Mouse (Mus musculus) CH12.LX (cell line): ENCODE measurements at regions not wholly inside any gene's neighbourhood (a gene's known extent, or its start where the extent isn't known, plus 50 kb on each side); places are given as distances from the start of the nearest gene placed in this dataset.

ENCODE experiments used
- DNase-seq: peaks from one replicate; pipeline ENCODE4 v3.0.0-alpha.2; 2013; ENCODE audit errors: extremely low read depth
- H3K27ac ChIP-seq: 2 replicates; pipeline ENCODE4 v1.5.1; 2012; ENCODE audit warnings: low read depth, mild to moderate bottlenecking, control low read depth, moderate library complexity; ENCODE audit not compliant: insufficient read depth
- H3K27me3 ChIP-seq: replicated peaks from 2 replicates; pipeline ENCODE3; 2012; ENCODE audit warnings: inconsistent platforms
- H3K36me3 ChIP-seq, 2 experiments: replicated peaks in 1 of 2; 2 replicates each; pipeline versions ENCODE3 to v1.6.1; 2012; ENCODE audit warnings: inconsistent platforms in 1 of 2, low read length in 1 of 2, mild to moderate bottlenecking in 1 of 2, mixed read lengths in 1 of 2, moderate library complexity in 1 of 2; ENCODE audit not compliant: control insufficient read depth in 1 of 2, insufficient read depth in 1 of 2
- H3K4me1 ChIP-seq, 2 experiments: 2 replicates each; pipeline ENCODE4 v1.6.1; 2012; ENCODE audit warnings: inconsistent platforms in 1 of 2, moderate library complexity in 1 of 2; ENCODE audit not compliant: insufficient read depth in 2 of 2, control insufficient read depth in 1 of 2
- H3K4me2 ChIP-seq: 2 replicates; pipeline ENCODE4 v1.6.1; 2012; ENCODE audit warnings: low read depth, mild to moderate bottlenecking, control low read depth; ENCODE audit not compliant: poor library complexity, insufficient read depth, severe bottlenecking
- H3K4me3 ChIP-seq, 3 experiments: fragments of 150-350 bp in 1 of 3; sonication (generic) in 1 of 3; replicated peaks in 1 of 3; 2 replicates each; pipeline versions ENCODE3 to v1.5.1; 2011 to 2012; ENCODE audit warnings: low read depth in 2 of 3, low read length in 2 of 3, mild to moderate bottlenecking in 2 of 3, moderate library complexity in 2 of 3, control low read depth in 1 of 3, improper control_type of control experiment in 1 of 3, inconsistent platforms in 1 of 3, mixed read lengths in 1 of 3; ENCODE audit not compliant: poor library complexity in 1 of 3
- H3K79me2 ChIP-seq: replicated peaks from 2 replicates; pipeline ENCODE4 v1.6.1; 2012; ENCODE audit warnings: mild to moderate bottlenecking, moderate library complexity; ENCODE audit not compliant: control insufficient read depth, poor library complexity, insufficient read depth, severe bottlenecking; ENCODE audit errors: extremely low read depth
- H3K9ac ChIP-seq: 2 replicates; pipeline ENCODE4 v1.6.1; 2012; ENCODE audit warnings: low read depth, mild to moderate bottlenecking, control low read depth, moderate library complexity; ENCODE audit not compliant: insufficient read depth
- H3K9me3 ChIP-seq: replicated peaks from 2 replicates; pipeline ENCODE3; 2012; ENCODE audit warnings: low read length, inconsistent platforms, mixed read lengths
- CHD2 ChIP-seq: IDR thresholded peaks from 2 replicates; pipeline ENCODE4 v1.6.1; 2011; ENCODE audit warnings: low read length, improper control_type of control experiment
- CTCF ChIP-seq, 2 experiments: IDR thresholded peaks in 1 of 2; conservative IDR thresholded peaks in 1 of 2; 2 replicates each; pipeline ENCODE4 v1.5.1; 2011 to 2012; ENCODE audit warnings: low read depth in 2 of 2, low read length in 2 of 2, improper control_type of control experiment in 1 of 2, inconsistent platforms in 1 of 2, mild to moderate bottlenecking in 1 of 2, moderate library complexity in 1 of 2
- E2F4 ChIP-seq: IDR thresholded peaks from 2 replicates; pipeline ENCODE4 v1.6.1; 2011; ENCODE audit warnings: low read depth, low read length, improper control_type of control experiment; ENCODE audit not compliant: insufficient replicate concordance
- HCFC1 ChIP-seq: IDR thresholded peaks from 2 replicates; pipeline ENCODE4 v1.6.1; 2012; ENCODE audit warnings: low read depth, mild to moderate bottlenecking, inconsistent platforms, low read length, improper control_type of control experiment
- JUN ChIP-seq: IDR thresholded peaks from 2 replicates; pipeline ENCODE4 v1.6.1; 2011; ENCODE audit warnings: low read depth, mild to moderate bottlenecking, low read length, improper control_type of control experiment, moderate library complexity; ENCODE audit not compliant: insufficient read depth
- JUND ChIP-seq: conservative IDR thresholded peaks from 2 replicates; pipeline ENCODE4 v1.6.1; 2011; ENCODE audit warnings: low read depth, low read length, improper control_type of control experiment
- KAT2A ChIP-seq: IDR thresholded peaks from 2 replicates; pipeline ENCODE4 v1.6.1; 2012; ENCODE audit warnings: low read length, improper control_type of control experiment, inconsistent platforms; ENCODE audit not compliant: insufficient replicate concordance
- MAFK ChIP-seq: IDR thresholded peaks from 2 replicates; pipeline ENCODE4 v1.6.1; 2011; ENCODE audit warnings: low read length, improper control_type of control experiment; ENCODE audit not compliant: insufficient replicate concordance
- MAX ChIP-seq: IDR thresholded peaks from 2 replicates; pipeline ENCODE4 v1.6.1; 2011; ENCODE audit warnings: low read length, improper control_type of control experiment
- MAZ ChIP-seq: IDR thresholded peaks from 2 replicates; pipeline ENCODE4 v1.6.1; 2012; ENCODE audit warnings: low read depth, mild to moderate bottlenecking, inconsistent platforms, low read length, improper control_type of control experiment, moderate library complexity
- MEF2A ChIP-seq: IDR thresholded peaks from 2 replicates; pipeline ENCODE4 v1.6.1; 2014; ENCODE audit warnings: low read depth, mild to moderate bottlenecking, inconsistent platforms, low read length, improper control_type of control experiment, borderline replicate concordance
- MXI1 ChIP-seq: IDR thresholded peaks from 2 replicates; pipeline ENCODE4 v1.6.1; 2011; ENCODE audit warnings: mild to moderate bottlenecking, low read depth, low read length, improper control_type of control experiment
- PAX5 ChIP-seq: IDR thresholded peaks from 2 replicates; pipeline ENCODE4 v1.6.1; 2012; ENCODE audit warnings: low read length, inconsistent platforms, mixed read lengths
- POLR2A ChIP-seq: IDR thresholded peaks from 2 replicates; pipeline ENCODE4 v1.6.1; 2011; ENCODE audit warnings: low read depth, mild to moderate bottlenecking, improper control_type of control experiment, low read length
- POLR2AphosphoS2 ChIP-seq: IDR thresholded peaks from 2 replicates; pipeline ENCODE4 v1.6.1; 2011; ENCODE audit warnings: low read depth, low read length, improper control_type of control experiment
- RAD21 ChIP-seq: IDR thresholded peaks from 2 replicates; pipeline ENCODE4 v1.6.1; 2011; ENCODE audit warnings: low read depth, mild to moderate bottlenecking, low read length, improper control_type of control experiment, moderate library complexity
- SIN3A ChIP-seq: IDR thresholded peaks from 2 replicates; pipeline ENCODE4 v1.6.1; 2012; ENCODE audit warnings: low read length, improper control_type of control experiment, inconsistent platforms
- SMC3 ChIP-seq: IDR thresholded peaks from 2 replicates; pipeline ENCODE4 v1.6.1; 2011; ENCODE audit warnings: low read depth, low read length, improper control_type of control experiment
- UBTF ChIP-seq: IDR thresholded peaks from 2 replicates; pipeline ENCODE4 v1.6.1; 2012; ENCODE audit warnings: low read depth, mild to moderate bottlenecking, inconsistent platforms, low read length, improper control_type of control experiment, moderate library complexity
- USF1 ChIP-seq: IDR thresholded peaks from 2 replicates; pipeline ENCODE4 v1.6.1; 2014; ENCODE audit warnings: low read depth, mild to moderate bottlenecking, inconsistent platforms, low read length, improper control_type of control experiment
- USF2 ChIP-seq: conservative IDR thresholded peaks from 2 replicates; pipeline ENCODE4 v1.6.1; 2011; ENCODE audit warnings: low read depth, low read length, improper control_type of control experiment
- dilution Hi-C: fragments of 300-500 bp; cut with MboI; formaldehyde crosslinking; loops from 2 replicates; pipeline ENCODE4 v1.14.3; 2020; ENCODE audit warnings: low sequenced_read_pairs; ENCODE audit not compliant: extremely low pct_unique_long_range_greater_than_20kb, extremely low pct_ligation_motif_present
- in situ Hi-C: fragments of 300-500 bp; cut with MboI; formaldehyde crosslinking; loops from 3 replicates; pipeline ENCODE4 v1.14.3; 2019; ENCODE audit warnings: low sequenced_read_pairs, low pct_ligation_motif_present, low pct_unique_long_range_greater_than_20kb, mixed read lengths

DNA sequence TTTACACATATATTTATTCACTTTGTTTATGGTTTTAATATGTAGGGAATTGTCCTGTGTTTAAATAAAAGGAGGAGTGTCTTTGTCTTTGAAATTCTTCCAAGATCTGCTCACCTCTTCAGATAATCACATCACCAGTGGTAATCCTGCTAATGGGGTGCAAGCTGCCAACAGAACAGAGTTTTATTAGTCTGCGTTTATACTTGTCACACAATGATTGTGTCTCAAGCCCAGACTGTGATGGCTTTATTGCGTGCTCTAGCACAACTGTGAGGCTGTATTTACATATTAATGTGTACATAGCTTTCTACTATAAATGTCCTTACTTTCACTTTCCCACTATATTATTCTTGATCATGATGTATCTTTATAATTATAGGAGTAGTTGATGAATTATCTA is 184.8 kb downstream of the Fam49a start:
- Histone ChIP-seq H3K27ac (no peak overlapping the region), H3K9me3 (no peaks in the 10 kb centered on the region), H3K79me2 (no peaks in the 10 kb centered on the region), H3K27me3 (no peaks in the 10 kb centered on the region), H3K9ac (no peak overlapping the region), H3K4me3 (no peak overlapping the region), H3K4me1 (no peaks in the 10 kb centered on the region), H3K36me3 (no peaks in the 10 kb centered on the region), H3K4me2 (no peak overlapping the region)
- dilution Hi-C loops (no loop called here), in situ Hi-C loops (no loop called here)
- TF ChIP-seq RAD21 (no peak), MAZ (no peak), USF1 (no peak), JUND (no peak)
- DNase-seq = no peak

DNA sequence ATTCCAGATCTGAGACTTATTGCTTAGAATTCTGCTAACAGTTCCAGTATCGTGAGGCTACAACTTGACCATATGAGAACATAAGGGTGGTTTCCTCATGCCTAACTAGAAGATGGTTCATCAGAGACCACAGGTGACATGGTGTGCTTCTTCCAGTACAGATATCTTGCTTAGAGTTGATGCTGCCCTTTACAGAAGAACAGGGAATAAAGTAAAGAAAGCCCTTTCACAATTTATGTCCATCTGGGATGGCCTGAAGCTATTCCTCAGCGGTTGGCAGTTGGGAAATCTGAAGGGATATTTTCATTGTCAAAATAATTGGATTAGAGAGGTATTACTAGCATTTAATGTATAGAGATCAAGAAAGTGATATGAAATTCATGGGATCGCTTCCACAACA is 184.3 kb downstream of the Fam49a start:
- dilution Hi-C loops = no loop called here
- no peaks in the 10 kb centered on the region for H3K27me3 ChIP-seq
- H3K36me3 ChIP-seq = no peaks in the 10 kb centered on the region
- in situ Hi-C loops = no loop called here
- no peak overlapping the region for H3K4me3 ChIP-seq
- no peaks in the 10 kb centered on the region for H3K4me1 ChIP-seq
- TF ChIP-seq MXI1 (no peak), SIN3A (no peak), RAD21 (no peak), MAX (no peak), CTCF (conservative IDR thresholded peaks at IDR 0.05 in 1 of 2, IDR thresholded peaks at IDR 0.05 in 1 of 2; ENCODE audit: low read depth in 2 of 2, low read length in 2 of 2) (no peak), PAX5 (no peak), USF2 (no peak), JUN (no peak), MAFK (no peak), SMC3 (no peak), POLR2AphosphoS2 (no peak), MAZ (no peak), E2F4 (no peak), JUND (no peak), KAT2A (no peak), CHD2 (no peak), POLR2A (no peak), MEF2A (no peak), HCFC1 (no peak), UBTF (no peak)
- DNase-seq = no peak
- H3K79me2 ChIP-seq = no peaks in the 10 kb centered on the region
- H3K9ac ChIP-seq = no peak overlapping the region
- no peak overlapping the region for H3K4me2 ChIP-seq
- H3K9me3 ChIP-seq = no peaks in the 10 kb centered on the region
- H3K27ac ChIP-seq = no peak overlapping the region
